Mouse (Mus musculus) embryo, embryonic 11.5 days (tissue): ENCODE results near the gene Dusp7.

Experiments used
- DNase-seq: peaks from one replicate; pipeline ENCODE4 v3.0.0-alpha.2; 2012; ENCODE audit warnings: low read depth, low spot score

The Dusp7 gene

DNA sequence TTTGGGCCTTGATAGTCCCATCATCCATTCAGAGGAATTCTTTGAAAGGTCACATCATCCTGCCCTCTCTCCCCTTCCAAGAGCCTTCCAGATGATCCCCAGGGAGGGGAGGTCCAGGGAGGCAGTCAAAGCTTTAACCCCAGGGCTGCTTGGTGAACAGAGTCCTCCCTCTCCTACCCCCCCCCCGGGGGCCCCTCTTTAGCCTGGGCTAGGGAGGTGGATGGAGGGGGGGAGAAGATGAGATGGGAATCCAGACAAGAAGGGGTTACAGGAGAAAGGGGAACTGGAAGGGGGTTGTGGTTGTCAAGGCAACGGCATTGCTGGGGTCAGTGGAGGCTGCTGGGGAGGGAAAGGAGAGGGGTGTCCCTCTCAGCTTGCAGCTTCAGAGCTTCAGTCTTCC lies 52.2 kb downstream of the Dusp7 start:
- DNase-seq, result no peak

DNA sequence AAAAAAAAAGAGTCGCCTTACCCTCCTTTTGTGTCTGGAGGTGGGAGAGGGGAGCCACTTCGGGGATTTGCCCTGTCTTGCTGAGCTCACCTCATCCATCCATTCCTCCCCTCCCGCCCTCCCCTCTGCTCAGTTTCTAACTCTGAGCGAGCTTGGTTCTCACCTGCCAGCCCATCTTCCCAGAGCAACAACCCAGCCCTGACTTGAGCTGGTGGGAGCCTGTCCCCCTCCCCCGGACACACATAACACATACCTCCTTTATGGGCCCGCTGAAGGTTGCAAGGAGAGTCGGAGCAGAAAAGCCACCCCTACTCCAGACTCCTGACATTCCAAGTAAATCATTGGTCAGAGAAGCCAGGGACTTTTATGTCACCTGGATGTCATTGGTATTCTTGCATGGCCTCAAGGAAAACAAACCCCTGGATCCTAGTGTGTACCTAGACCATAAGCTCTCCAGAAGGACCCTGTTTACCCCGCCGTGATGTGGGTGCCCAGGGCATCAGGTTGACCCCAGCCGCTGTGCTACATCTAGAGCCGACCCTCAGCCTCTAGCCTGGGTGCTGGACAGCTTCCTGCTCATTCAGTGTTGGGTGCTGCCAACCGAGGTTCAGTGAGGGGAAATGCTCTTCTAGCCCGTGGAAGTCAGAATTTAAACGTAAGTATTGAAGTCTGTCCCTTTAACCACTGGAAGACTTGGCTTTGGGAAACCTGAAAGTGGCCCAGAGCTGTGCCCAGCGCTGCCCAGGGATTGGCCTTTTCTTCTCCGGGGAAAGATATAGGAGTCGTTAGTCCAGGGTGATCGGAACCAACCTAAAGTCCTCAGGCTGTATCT lies 52.8 kb downstream of the Dusp7 start:
- no peak for DNase-seq

DNA sequence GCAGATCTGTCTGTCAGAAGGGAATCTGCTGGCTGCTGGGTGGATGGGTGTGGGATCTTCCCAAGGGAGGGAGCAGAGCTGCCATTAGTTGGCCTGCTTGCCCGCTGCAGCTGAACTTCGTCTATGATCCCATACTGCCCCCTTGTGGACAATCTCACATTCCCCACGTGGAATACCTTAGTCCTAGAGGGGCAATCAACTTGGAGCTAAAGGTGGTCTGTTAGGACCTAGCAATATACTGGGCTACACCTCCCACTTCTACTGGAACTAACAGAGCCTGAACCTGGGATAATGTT lies 53.4 kb downstream of the Dusp7 start:
- peak; percentile 89 for DNase-seq
